Mouse (Mus musculus): ENCODE data around the gene Hoxa11.

DNA sequence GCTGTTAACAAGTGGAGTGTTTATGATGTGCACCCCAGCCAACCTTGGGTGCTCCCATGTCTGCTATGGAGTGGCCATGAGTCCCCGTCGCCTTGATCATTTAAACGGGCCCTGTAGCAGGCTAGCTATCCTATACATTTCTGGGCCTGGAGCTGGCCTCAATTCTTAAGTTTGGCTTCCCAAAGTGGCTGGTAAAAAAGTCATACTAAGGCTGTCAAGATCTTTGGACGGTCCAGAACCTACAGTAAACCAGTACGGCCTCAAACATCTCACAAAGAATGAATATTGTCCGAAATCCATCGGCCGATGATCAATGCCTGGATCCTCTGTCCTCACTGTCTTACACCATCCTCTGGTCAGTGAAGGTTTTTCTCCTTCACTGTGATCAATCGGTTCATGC lies 10.3 kb downstream of the Hoxa11 start:
- no peak for TF ChIP-seq POLR2A (IDR thresholded peaks at IDR 0.05; ENCODE audit: low read depth, low read length)
- TF ChIP-seq CTCF (IDR thresholded peaks at IDR 0.05; ENCODE audit: extremely low read depth, insufficient read length, insufficient replicate concordance, low read depth, low read length) = no peak
